Mouse (Mus musculus) hindbrain, embryonic 11.5 days (tissue): ENCODE results near the gene Thy1. TPM values are rescaled to one million over a fixed set of nuclear protein-coding genes. Genes with fewer than 3 reads are reported as not detected.

Source experiments
- ATAC-seq: fragments of 200-750 bp; cut with Nextera tagmentation; 2 replicates; pipeline ENCODE4 v1.8.0; 2017; ENCODE audit warnings: mild to moderate bottlenecking, moderate TSS enrichment, moderate library complexity; ENCODE audit not compliant: low FRiP score
- DNase-seq: peaks from one replicate; pipeline ENCODE4 v3.0.0-alpha.2; 2015; ENCODE audit warnings: low spot score
- H3K27ac ChIP-seq: fragments of 300-500 bp; sonication (generic); 2 replicates; pipeline ENCODE4 v1.5.1; 2014; ENCODE audit warnings: mild to moderate bottlenecking, low read depth, low read length
- H3K27me3 ChIP-seq: fragments of 300-500 bp; sonication (generic); 2 replicates; pipeline ENCODE4 v1.6.1; 2014; ENCODE audit warnings: mild to moderate bottlenecking, low read length, moderate library complexity, mixed read lengths; ENCODE audit not compliant: control insufficient read depth, insufficient read depth
- H3K36me3 ChIP-seq: fragments of 300-500 bp; sonication (generic); 2 replicates; pipeline ENCODE4 v1.6.1; 2014; ENCODE audit warnings: mild to moderate bottlenecking, low read length, moderate library complexity, mixed read lengths; ENCODE audit not compliant: control insufficient read depth, insufficient read depth
- H3K4me1 ChIP-seq: fragments of 300-500 bp; sonication (generic); replicated peaks from 2 replicates; pipeline ENCODE4 v1.6.1; 2014; ENCODE audit warnings: low read length, mixed read lengths; ENCODE audit not compliant: control insufficient read depth, insufficient read depth
- H3K4me2 ChIP-seq: fragments of 300-500 bp; sonication (generic); replicated peaks from 2 replicates; pipeline ENCODE4 v1.6.1; 2014; ENCODE audit warnings: mild to moderate bottlenecking, low read depth, low read length
- H3K4me3 ChIP-seq: fragments of 300-500 bp; sonication (generic); 2 replicates; pipeline ENCODE4 v1.5.1; 2014; ENCODE audit warnings: low read depth, low read length
- H3K9ac ChIP-seq: fragments of 300-500 bp; sonication (generic); 2 replicates; pipeline ENCODE4 v1.6.1; 2014; ENCODE audit warnings: low read depth, low read length
- H3K9me3 ChIP-seq: fragments of 300-500 bp; sonication (generic); 2 replicates; pipeline ENCODE4 v1.6.1; 2016; ENCODE audit warnings: low read length; ENCODE audit not compliant: control insufficient read depth
- WGBS: fragments of 180-500 bp; shearing (Covaris S2); extraction: QIAGEN DNeasy Blood & Tissue Kit; methylation state at CpG from one replicate; pipeline ENCODE4 v1.1.7; 2014; 5-methylcytosine and 5-hydroxymethylcytosine counted together
- polyA plus RNA-seq: library from polyadenylated mRNA; unstranded; fragments of >200 nt; fragmentation: Nextera tagmentation; extraction: Ambion mirVana; gene quantifications from 2 replicates; pipeline ENCODE4 v1.2.1, GENCODE M21; 2014

Gene Thy1
- polyA plus RNA-seq, 1 experiment from 2014 or later = 0.31 TPM

GRCm38 (mm10) chr9:44030646-44031045, 12.5 kb upstream of the Thy1 start:
- no peak for DNase-seq
- H3K4me2 ChIP-seq = no peak overlapping the region
- no peak overlapping the region for H3K4me3 ChIP-seq
- H3K36me3 ChIP-seq = no peaks in the 10 kb centered on the region
- no peaks in the 10 kb centered on the region for H3K4me1 ChIP-seq
- no peaks in the 10 kb centered on the region for H3K9me3 ChIP-seq
- H3K9ac ChIP-seq = no peak overlapping the region
- H3K27ac ChIP-seq = no peak overlapping the region
- no peak for ATAC-seq
- H3K27me3 ChIP-seq = no peaks in the 10 kb centered on the region
- WGBS = 85% methylated on average over 4 of the region's 4 CpGs

DNA sequence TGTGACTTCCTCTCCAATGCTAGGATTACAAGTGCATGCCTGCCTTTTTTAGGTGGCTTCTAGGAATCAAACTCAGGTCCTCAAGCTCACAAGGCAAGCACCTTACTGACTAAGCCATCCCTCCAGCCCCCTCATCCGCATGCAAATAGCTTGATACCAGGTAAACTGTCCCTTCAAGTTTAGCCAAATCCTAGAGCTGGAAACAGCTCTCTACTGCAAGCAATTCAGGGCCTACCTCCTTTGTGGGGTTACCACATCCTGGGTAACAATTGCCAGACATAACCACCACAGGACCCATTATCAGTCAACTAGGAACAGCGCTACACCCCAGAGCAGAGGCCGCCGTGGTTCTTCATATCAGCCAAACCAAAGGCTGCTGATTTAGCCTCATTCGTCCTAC, 12.1 kb upstream of the Thy1 start:
- no peak overlapping the region for H3K4me2 ChIP-seq
- H3K9ac ChIP-seq = no peak overlapping the region
- no peaks in the 10 kb centered on the region for H3K9me3 ChIP-seq
- H3K27ac ChIP-seq = no peak overlapping the region
- no peak overlapping the region for H3K4me3 ChIP-seq
- H3K27me3 ChIP-seq = no peaks in the 10 kb centered on the region
- no peaks in the 10 kb centered on the region for H3K4me1 ChIP-seq
- H3K36me3 ChIP-seq = no peaks in the 10 kb centered on the region
- DNase-seq (no peak), ATAC-seq (no peak)
- 90% methylated on average over 5 of the region's 5 CpGs for WGBS

DNA sequence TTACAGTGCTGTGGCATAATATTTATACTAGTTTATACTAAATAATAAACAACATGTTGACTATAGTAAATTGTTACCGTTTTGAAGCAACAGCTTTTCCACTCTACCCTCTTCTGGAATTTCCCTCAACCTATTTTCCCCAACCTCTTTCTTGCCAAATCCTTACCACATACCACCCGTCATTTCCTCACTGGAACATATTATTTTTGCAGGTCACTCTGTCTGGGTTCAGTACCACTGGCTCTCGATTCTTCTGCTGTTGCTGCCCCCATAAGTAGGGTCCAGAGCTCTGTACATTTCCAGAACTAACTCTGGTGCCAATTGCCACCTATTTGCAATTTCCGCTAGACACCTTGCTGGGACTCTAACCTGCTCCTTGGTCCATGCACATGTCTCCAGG, 11.2 kb upstream of the Thy1 start:
- Histone ChIP-seq H3K27me3 (no peaks in the 10 kb centered on the region), H3K27ac (no peak overlapping the region), H3K9ac (no peak overlapping the region), H3K4me1 (no peaks in the 10 kb centered on the region), H3K36me3 (no peaks in the 10 kb centered on the region), H3K9me3 (no peaks in the 10 kb centered on the region), H3K4me3 (no peak overlapping the region), H3K4me2 (no peak overlapping the region)
- no peak for ATAC-seq
- 83% methylated on average over 4 of the region's 4 CpGs for WGBS
- no peak for DNase-seq

- WGBS = 90% methylated on average over 5 of the region's 5 CpGs
- Histone ChIP-seq H3K36me3 (no peaks in the 10 kb centered on the region), H3K4me1 (no peaks in the 10 kb centered on the region), H3K9me3 (no peaks in the 10 kb centered on the region), H3K4me2 (no peak overlapping the region), H3K9ac (no peak overlapping the region), H3K27ac (no peak overlapping the region), H3K4me3 (no peak overlapping the region), H3K27me3 (no peaks in the 10 kb centered on the region)
- no peak for ATAC-seq
- DNase-seq = no peak
Measured at GRCm38 (mm10) chr9:44033317-44033716, 9.9 kb upstream of the Thy1 start.

DNA sequence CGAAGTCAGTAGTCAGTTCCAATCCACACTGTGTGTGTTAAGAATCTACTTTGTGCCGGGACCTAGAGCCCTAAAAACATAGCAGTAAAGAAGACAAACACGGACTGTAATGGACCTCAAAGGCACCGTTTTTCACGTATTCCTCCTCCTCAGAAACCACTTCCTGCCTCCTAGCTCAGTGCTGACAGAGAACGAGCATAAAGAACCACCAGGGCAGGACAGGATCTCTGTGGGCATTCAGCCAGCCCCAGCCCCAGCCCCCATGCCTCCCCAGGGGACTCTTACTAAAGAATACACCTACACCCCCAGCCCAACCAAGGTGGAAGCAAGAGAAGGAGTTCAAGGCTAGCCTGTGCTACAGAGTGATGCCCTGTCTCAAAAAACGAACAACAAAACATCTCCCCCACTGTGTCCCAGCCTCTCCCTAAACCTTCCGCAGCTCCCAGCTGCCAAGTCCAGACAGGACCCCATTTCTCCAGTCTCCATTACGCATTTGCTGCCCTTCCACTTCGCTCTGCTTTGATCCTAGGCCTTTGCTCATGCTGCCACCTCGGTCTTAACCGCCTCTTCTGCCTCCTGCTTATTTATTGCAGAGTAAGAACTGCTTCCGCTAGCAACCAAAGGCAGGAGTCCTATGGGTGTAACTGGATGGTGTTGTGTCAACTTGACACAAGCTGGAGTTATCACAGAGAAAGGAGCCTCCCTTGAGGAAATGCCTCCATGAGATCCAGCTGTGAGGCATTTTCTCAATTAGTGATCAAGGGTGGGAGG, 9.0 kb upstream of the Thy1 start:
- Histone ChIP-seq H3K4me1 (no peaks in the 10 kb centered on the region), H3K27ac (no peak overlapping the region), H3K4me2 (no peak overlapping the region), H3K27me3 (no peaks in the 10 kb centered on the region), H3K4me3 (no peak overlapping the region), H3K36me3 (no peaks in the 10 kb centered on the region), H3K9ac (no peak overlapping the region), H3K9me3 (no peaks in the 10 kb centered on the region)
- DNase-seq (no peak), ATAC-seq (no peak)
- WGBS = 72% methylated on average over 13 of the region's 13 CpGs

- ATAC-seq = no peak
- no peak for DNase-seq
- WGBS = 96% methylated on average over 5 of the region's 5 CpGs
Measured at GRCm38 (mm10) chr9:44037106-44037505, 6.1 kb upstream of the Thy1 start.

GRCm38 (mm10) chr9:44041511-44042395, 1.4 kb upstream of the Thy1 start:
- Histone ChIP-seq H3K27ac (no peak overlapping the region), H3K4me1 (peaks cover 2% of the 10 kb centered on the region; the same call in 1 of the 2 replicates), H3K36me3 (no peaks in the 10 kb centered on the region), H3K9me3 (no peaks in the 10 kb centered on the region), H3K9ac (no peak overlapping the region), H3K27me3 (peaks cover 26% of the 10 kb centered on the region), H3K4me2 (no peak overlapping the region), H3K4me3 (no peak overlapping the region)
- WGBS = 69% methylated on average over 7 of the region's 7 CpGs
- DNase-seq = no peak
- ATAC-seq = no peak

More at GRCm38 (mm10) chr9:44037106-44037505, 6.1 kb upstream of the Thy1 start:
- Histone ChIP-seq H3K27me3 (no peaks in the 10 kb centered on the region), H3K4me1 (no peaks in the 10 kb centered on the region), H3K27ac (no peak overlapping the region), H3K4me3 (no peak overlapping the region), H3K4me2 (no peak overlapping the region), H3K9me3 (no peaks in the 10 kb centered on the region), H3K36me3 (no peaks in the 10 kb centered on the region), H3K9ac (no peak overlapping the region)

GRCm38 (mm10) chr9:44042396-44042680, 846 bp upstream of the Thy1 start:
- no peak overlapping the region for H3K9ac ChIP-seq
- WGBS = 75% methylated on average over 1 of the region's 1 CpGs
- no peak overlapping the region for H3K27ac ChIP-seq
- H3K4me2 ChIP-seq = no peak overlapping the region
- no peaks in the 10 kb centered on the region for H3K9me3 ChIP-seq
- DNase-seq (no peak), ATAC-seq (no peak)
- peaks cover 2% of the 10 kb centered on the region; the same call in 1 of the 2 replicates for H3K4me1 ChIP-seq
- H3K27me3 ChIP-seq = peaks cover 26% of the 10 kb centered on the region
- no peak overlapping the region for H3K4me3 ChIP-seq
- H3K36me3 ChIP-seq = no peaks in the 10 kb centered on the region
